Mouse (Mus musculus): Measurements from ENCODE around the gene Ppp6r2.

The Ppp6r2 gene

DNA sequence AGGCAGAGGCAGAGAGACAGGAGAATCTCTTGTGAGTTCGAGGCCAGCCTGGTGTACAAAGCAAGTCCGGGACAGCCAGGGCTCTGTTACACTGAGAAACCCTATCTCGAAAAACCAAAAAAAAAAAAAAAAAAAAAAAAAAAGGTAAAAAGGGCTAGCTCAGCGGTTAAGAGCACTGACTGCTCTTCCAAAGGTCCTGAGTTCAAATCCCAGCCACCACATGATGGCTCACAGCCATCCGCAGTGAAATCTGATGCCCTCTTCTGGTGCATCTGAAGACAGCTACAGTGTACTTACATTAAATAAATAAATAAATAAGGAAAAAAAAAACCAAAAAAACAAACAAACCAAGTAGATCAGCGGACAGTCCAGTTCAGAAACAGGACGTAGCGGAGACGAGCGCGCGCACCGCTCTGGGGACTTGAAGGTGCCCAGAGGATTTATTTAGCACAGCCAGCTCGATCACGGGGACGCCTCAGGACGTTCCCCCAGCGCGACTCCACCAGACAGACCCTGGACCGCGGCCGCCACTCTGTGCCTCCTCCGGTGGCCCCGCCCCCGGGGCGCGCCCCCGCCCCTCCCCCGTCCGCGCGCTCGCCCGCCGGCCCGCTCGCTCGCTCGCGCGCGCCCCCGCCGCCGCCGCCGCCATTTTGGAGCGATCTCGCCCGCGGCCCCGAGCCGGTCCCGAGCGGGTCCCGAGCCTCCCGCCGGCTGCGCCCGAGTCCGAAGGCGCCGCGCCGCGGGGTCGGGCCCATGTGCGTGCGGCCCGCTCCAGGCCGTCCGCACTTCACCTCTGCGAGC lies at the start of gene Ppp6r2:
Gene Ppp6r2, plus strand, starts transcription at position 639 of the 801 bp plus-strand sequence.
- peak; percentile 59 to 70 for DNase-seq (ENCODE audit: low spot score in 2 of 2)

DNA sequence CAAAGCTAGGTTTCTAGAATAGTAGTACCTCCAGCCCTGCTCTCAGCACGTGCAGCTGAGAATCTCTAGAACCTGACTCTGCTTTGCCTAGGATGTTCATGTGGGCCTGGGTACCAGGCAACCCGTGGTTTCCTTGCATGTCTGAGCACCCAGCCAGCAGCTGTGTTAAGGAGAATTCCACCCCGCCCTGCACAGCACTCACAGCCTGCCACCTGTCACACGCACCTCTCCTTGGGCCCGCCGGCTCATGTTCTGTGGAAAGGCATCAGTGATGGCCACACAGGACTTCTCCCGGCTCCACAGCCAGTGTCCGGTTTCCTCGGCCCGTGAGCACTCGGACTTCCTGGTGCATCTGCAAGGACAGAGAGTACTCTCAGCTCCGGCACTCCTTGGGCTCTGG lies 45.9 kb upstream of the Ppp6r2 start:
- DNase-seq (ENCODE audit: low spot score in 2 of 2): no peak

DNA sequence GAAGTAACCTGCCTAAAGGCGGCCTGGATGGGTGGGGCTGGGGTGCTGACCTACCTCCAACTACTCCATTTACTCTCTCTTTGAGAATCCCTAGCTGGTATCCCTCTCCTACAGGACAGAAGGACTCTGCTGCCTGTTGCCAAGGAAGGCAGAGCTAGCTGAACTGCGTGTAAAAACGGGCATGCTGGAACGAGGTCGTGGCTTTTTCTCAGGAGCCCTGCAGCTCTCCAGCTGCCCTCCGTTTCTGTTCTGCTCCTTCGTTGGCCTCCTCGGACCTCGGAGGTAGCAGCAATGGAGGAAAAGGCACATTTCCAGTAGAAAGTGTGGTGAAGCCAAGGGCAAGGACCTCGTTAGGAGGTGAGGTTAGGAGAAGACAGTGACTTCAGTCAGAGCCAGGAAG lies 42.4 kb upstream of the Ppp6r2 start:
- no peak for DNase-seq (ENCODE audit: low spot score in 2 of 2)

DNA sequence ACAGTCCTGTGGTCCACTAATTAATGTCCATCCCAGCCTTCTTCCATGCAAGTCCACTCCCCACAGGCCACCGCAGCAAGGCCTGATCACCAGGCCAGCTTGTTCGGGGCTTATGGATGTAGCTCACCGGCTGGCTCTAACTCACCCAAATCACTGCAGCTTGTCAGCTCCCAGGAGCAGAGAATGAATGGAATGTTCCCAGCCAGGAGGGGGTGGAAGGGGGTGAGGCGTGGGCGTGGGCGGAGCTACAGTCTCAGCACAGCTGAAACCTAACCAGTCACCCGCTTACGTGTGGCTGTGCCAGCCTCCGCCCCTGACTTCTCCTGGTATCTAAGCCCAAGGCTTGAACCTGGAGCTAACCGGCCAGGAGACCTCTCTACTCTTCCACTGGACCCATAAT lies 41.9 kb upstream of the Ppp6r2 start:
- DNase-seq (ENCODE audit: low spot score in 2 of 2): peak; percentile 69 to 83

DNA sequence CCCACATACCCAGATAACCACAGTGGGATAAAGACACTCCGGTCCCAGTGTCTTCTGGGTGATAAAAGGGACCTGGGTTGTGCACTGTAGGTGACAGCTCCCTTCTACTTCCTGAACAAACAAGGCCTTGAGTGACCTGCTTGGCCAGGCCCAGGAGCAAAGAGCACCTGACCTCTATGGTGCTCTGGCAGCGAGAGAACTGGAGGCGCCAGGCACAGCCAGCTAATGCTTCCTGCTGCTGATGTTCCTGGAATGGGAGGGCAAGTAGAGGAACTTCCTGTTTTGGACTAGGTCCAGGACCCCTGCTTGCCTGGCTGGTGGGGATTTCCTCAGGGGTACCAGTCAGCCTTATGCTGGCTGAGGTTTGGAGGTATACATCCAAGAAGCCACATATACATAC lies 41.3 kb upstream of the Ppp6r2 start:
- no peak for DNase-seq (ENCODE audit: low spot score in 2 of 2)

DNA sequence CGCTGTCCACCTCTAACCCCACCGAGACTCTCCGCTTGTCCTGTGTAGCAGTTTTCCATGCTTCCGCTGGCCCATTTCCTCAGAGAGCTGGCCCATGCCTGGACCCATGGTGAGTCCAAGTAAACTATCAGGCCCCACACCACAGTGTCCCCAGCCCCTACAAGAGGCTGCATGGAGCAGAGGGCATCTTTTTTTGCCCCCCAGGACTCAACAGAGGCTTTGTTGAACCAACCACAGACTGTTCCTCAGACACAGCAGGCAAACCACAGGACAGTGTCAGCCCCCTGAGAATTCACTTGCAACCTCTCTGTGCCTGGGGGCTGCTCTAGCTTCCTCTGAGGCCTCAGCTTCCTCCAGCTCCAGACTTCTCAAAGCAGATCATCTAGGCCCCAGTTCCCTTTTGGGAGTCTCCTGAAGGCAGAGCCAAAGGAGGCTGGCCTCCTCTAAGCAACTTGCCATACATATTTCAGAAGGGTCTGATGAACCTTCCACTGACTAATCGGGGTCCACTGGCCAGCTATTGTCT lies 39.8 kb upstream of the Ppp6r2 start:
- DNase-seq (ENCODE audit: low spot score in 2 of 2): no peak

DNA sequence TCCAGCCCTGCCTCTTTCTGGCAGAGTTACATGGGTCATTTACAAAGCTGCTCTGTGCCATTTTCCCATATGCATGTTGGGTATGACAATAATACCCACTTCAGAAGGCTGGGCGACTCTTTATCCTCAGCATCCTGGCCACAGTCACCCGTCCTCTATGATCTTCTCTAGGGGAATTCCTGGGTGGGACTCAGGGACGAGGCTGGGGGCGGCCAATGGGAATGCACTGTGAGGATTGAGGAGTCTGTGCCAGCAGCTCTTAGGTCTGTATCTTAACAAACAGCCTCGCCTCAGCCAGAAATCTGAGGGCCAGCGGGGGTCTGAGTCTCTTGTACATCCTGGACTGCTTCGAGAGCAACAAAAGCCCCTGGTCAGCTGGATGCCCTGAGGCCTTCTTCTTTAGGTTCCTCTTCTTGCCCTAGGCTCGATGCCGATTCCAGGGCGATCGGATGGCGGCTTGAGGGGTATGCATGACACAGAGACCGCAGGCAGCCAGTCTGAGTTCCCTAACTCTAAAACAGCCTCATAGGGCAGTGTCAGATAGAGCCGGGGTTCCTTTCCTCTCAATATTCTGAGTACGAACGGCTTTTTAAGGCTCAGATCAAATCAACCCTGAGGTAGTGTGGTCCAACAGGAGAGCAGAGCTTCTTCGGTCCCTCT lies 38.9 kb upstream of the Ppp6r2 start:
- DNase-seq (ENCODE audit: low spot score in 2 of 2): no peak

DNA sequence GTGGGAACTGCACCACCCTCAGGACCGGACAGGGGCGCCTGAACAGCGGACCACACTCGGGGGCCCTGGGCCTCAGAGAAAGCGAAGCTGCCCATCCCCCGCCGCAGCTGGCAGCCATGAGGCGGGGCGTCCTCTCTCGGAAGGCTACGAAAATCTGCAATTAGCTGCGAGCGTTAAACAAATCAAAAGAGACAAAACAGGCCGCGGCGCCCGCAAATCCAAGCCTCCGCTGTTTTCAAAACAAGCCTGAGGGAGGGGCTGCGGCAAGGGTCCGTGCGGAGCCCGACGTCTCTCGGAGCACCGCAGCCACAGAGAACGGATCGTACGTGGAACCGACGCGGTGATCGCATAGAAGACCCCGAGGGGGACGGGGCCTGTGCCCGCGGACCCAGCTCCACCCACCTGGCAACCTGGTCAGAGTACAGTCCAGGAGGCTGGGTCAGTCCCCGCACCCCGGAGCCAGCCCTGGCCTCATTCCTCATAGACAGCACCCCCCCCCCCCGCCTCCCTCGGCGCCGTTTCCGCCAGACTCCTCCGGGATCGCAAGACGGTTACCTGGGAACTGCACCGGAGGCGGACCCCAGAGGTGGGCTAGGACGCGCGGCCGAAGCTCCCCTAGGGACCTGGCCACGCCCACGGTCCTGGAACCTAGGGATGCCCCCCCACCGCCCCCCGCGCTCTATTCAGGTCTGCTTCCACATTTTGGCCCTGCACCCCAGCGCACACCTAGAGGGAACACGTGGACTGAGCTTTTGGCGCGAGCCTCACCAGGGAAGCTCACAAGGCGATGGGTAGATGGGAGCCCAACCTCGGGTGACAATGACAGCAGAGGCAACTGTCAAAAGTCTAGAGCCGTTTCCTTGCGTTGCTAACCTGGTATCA lies 38.1 kb upstream of the Ppp6r2 start:
- DNase-seq (ENCODE audit: low spot score in 2 of 2): no peak

DNA sequence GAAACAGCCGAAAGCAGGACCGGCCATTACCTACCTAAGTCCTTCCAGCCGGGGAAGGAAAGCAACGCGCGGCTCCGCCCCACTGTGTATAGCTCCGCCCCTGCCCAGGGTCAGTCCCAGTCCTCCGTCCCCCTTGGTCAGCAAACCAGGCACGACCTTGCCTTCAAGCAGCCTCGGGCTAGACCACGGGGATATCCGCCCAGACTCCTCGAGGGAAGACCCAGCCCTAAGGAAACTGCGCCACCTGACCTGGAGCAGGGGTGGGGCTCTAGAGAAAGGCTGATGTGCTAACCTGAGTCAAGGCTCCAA lies 37.5 kb upstream of the Ppp6r2 start:
- DNase-seq (ENCODE audit: low spot score in 2 of 2): peak; percentile 59 to 69

DNA sequence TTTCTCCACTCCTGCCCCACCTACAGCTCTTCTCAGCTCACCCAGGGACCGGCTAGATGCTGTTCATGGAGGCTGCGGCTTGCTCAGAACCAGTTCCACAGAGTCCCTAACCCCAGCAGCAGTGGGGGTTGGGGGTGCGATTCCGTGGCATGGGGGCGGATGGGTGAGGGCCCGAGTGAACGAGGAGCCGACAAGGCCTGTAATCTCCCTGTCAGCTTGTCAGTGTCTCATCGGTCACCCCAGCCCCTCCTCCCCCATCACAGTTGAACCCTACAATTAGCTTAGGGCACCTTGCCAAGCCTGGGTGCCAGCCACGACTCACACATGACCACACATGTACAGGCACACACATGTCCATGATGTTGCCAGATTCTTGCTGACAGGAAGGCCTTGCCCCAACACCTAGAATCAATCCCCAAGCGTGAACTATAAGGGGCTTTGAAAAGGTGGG lies 36.4 kb upstream of the Ppp6r2 start:
- DNase-seq (ENCODE audit: low spot score in 2 of 2): no peak

DNA sequence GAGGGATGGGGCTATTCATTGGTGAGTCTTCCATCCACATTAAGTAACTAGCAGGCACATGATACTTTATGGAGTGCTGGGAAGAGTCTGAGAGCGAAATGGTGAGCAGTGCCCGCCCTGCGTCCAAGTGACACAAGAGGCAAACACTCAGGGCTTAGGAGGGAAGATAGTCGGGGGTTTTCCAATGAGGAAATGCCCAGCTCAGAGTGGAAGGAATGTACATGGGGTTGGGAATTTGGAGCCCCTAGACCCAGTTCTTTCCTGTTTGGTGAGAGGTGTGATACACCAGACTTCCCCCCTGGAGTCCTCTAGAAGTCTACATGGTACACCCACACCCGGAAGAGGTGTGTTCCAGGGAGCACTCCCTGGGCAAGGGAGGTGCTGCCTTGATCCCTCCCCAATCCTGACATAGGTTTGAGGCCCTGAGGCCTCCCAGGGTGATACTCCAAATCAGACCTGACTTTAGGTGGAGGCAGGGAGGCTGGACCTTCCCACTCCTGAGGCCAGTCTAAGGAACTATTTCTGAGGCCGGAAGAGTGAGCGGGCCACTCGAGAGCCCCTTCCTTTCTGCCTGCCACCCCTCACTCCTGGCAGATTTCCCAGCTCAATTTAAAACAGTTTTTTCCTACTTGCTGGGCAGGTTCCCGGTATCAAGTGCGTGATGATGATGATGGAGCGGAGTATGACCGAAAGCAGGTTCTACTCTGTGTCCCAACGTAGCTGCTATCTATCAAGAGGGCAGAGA lies 35.8 kb upstream of the Ppp6r2 start:
- DNase-seq (ENCODE audit: low spot score in 2 of 2): no peak

DNA sequence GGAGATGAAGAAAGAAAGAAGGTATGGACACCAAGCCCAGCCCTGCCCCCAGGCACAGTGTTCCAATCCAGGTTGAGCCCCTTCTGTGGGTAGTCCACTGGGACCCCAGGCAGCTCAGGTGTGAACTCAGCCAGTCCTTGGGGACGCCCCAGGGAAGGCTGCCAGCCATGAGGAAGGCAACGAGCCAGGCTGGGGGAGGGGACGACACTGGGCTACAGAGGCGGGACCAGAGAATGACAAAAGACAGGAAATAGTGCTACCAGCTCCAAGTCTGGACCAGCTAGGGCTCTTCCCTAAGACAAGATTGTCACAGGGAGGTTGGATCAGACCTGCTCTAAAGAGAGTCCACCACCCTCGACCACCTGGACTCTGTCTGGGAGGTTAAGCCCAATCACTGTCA lies 34.2 kb upstream of the Ppp6r2 start:
- DNase-seq (ENCODE audit: low spot score in 2 of 2): peak; percentile 84 to 86

DNA sequence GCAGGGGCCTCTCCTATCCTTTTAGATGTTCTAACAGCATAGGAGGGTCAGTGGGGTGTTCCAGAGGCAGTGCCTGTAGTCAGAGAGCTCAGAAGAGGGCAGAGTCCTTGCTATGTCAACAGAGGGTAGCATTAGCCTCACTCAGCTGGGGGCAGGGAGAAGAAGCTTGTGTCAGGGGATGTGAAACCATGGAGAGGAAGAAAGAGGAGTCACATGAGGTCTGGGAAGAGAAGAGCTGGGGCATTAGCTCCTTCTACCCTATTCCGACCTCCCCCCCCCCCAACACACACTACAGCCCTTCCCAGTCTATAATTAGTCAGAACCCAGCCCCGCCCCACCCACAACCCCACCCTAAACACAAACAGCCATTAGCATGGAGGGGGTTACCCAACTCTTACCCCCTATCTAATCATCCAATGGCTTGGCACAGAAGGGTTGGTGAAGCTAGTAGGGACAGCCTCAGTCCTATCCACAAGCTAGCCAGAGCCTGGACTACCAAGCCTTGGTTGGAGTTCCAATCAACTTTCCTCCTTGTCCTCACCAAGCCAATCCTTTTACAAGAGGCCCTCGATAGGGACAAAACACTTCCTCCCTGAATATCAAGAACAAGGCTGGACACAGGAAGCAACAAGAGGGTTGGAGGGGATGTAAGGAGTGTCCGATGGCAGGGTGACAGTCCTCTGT lies 33.6 kb upstream of the Ppp6r2 start:
- no peak for DNase-seq (ENCODE audit: low spot score in 2 of 2)

DNA sequence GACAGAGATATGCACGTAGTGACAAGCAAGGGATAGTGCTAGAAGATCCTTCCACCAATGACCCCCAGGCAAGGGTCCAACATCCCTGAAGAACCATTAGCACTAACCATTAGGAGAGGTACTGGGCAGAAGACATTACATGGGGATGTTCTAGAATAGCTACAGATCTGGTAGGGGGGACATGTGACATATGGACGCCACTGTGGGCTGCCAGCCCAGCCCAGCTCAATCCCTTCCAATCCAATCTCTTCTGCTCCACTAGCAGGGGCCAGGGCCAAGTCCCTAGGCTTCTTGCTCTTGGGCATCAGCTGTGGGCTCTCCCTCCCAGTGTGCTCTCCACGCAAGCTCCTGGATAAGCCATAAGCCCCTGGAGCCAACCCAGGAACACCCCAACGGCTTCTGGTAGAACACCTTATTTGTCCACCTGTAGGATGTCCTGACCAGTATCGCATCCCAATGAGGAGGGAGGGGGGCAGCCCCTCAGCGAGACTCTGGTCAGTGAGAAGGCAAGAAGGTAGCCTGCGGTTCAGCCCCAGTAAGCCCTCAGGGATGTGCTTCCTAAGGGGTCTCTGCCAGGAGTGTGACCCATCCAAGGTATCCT lies 33.0 kb upstream of the Ppp6r2 start:
- DNase-seq (ENCODE audit: low spot score in 2 of 2): no peak

DNA sequence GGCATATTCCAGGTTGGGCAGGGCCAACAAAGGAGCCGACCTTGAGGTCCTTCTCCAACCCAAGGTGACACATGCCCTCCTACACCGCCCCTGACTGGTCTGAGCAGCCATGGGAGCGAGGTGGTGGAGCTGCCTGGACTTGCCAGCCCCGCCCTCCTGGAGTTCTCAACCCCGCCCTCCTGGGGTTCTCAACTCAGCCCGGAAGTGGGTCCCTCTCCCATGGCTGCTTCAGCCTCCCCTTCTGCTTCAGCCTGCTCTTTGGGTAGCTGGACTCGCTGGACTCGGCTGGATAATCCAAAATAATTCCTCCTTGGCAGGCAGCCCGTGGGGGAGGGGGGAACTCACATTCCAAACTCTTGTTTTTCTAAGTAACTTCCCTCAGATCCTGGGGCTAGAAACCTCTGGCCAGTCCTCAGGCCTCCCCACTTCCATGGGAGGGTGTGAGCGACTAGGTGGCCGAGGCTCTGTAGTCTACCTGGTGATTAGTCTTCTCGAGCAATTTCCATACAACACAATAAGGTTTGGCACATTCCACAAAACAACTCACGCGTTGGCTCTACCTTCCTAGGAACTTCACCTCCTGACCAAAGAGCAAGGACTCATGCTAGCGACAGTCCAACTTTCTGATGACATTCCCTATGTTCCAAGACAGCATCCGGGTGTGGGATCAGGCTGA lies 32.3 kb upstream of the Ppp6r2 start:
- peak; percentile 83 to 85 for DNase-seq (ENCODE audit: low spot score in 2 of 2)

DNA sequence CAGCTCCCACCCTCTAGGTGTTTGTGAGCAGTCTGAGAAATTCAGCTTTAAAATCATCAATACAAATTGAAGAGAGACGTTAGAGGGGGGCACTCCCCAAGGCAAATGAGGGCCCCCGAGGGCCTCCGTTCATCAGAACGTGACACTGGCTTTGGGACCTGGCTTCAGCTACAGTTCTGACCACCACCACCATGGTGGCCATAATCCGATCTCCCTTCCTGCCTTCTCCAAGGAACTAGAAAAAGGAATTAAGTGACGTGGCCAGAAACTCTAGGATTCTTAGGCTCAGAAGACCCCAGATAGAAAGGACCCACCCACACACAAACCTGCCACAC lies 31.8 kb upstream of the Ppp6r2 start:
- no peak for DNase-seq (ENCODE audit: low spot score in 2 of 2)

DNA sequence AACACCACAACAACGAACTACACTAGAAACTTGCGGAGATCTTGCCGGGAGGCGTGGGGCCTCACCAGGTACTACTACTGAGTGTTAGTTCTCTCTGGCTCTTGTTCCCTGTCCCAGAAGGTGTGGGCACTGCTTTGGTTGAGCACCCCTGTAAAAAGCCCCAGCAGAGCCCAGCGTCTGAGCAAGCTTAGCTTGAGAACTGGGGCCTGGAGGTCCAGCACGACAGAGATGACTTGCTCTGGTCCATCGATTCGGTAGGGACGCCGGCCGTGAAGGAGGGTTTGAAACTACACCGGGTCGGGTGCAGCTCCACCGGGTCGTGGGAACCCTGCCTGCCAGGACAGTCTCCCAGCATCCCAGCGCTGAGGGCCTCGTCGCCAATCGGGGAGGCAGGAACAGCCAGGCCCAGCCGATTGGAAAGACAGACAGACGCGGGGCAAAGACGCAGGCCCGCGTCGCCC lies 31.2 kb upstream of the Ppp6r2 start:
- peak in 1 of 2 experiments; percentile 48 for DNase-seq (ENCODE audit: low spot score in 2 of 2)

DNA sequence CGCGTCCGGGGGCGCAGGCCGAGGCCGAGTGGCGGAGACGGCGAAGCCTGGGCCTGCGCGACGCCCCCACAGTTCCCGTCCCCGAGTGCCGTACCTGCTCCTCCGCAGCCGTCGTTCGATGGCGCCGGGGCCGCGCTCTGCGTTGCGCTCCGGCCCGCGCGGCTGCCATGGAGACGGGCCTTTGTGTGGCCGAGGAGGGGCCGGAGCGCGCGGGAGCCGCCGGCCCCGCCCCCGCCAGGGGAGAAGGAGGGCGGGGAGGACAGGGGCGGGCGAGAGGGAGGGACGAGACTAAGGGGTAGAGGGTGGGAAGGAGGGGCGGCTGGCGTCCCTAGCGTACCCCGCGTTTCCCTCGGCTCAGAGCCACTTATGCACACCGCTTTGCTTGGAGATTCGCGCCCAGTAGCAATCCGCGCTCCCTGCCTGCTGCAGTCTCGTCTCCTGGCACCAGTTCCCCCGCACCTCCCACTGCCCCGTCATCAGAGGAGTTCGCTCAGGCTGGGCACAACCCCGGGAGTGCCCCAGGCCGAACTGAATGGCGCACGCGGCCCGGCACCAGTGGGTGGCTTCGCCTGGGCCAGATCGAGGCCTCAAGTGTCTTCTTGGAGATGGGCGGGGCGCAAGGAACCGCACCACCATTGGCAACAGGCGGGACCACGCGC lies 30.7 kb upstream of the Ppp6r2 start, which contains the start of gene Plxnb2:
Gene Plxnb2, minus strand, starts transcription at position 218 of the 659 bp plus-strand sequence.
- peak; percentile 76 to 78 for DNase-seq (ENCODE audit: low spot score in 2 of 2)

DNA sequence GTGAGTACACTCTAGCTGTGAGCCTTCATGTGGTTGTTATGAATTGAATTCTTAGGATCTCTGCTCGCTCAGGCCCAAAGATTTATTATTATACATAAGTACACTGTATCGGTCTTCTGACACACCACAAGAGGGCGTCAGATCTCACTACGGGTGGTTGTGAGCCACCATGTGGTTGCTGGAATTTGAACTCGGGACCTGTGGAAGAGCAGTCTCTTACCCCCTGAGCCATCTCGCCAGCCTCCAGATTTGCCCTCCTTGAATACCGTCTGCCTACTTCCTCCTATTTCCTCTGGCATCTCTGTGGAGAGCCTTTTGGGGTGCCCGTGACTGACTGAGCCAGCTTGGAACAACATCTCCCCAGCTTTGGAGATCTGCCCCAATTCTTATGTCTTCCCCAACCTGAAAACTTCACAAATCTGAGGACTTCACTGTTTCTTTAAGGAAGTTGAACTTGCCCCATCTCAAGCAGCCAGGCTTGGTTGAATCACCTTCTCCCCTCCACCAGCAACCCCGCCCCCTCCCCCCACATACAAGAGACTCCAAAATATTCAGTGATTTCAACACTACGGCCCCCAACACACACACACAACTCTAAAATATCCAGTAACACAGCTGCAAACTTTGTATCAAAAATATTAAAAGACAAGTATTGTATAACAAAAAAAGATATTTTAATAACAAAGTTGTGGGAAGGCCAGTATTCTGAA lies 29.6 kb upstream of the Ppp6r2 start:
- DNase-seq (ENCODE audit: low spot score in 2 of 2): no peak
